8 mouse cellular contexts compared by ENCODE assay signal in genomic region chr5:139344021-139344686, GRCm38 (mm10). TPM values are rescaled to one million over a fixed set of nuclear protein-coding genes. Genes with fewer than 3 reads are reported as not detected.
DNase-seq lines count a peak whose midpoint lies in the region; ATAC-seq lines count a peak whose summit lies in the region.

No protein-coding gene starts in this region.

- intact Hi-C loops in gastrocnemius, postnatal 36 days (cut with DNase I), result no loop called here

- 4% methylated on average over 12 of the region's 12 CpGs for WGBS in intestine, embryonic 16.5 days
- WGBS in limb, embryonic 10.5 days, result 6% methylated on average over 12 of the region's 12 CpGs
- 6% methylated on average over 12 of the region's 12 CpGs for WGBS in midbrain, embryonic 11.5 days

- peaks cover 18% of the 10 kb centered on the region; the same call in 1 of the 2 replicates for H3K36me3 ChIP-seq in intestine, embryonic 16.5 days (ENCODE audit: control insufficient read depth, insufficient read depth, low read length)
- peaks cover 37% of the 10 kb centered on the region for H3K36me3 ChIP-seq in limb, embryonic 10.5 days
- peaks cover 4% of the 10 kb centered on the region for H3K36me3 ChIP-seq in midbrain, embryonic 11.5 days (ENCODE audit: control insufficient read depth, insufficient read depth, low read length)

- peak overlapping the region; percentile 95 for H3K9ac ChIP-seq in intestine, embryonic 16.5 days (ENCODE audit: low read depth, low read length)
- peak overlapping the region; percentile 83 for H3K9ac ChIP-seq in midbrain, embryonic 11.5 days (ENCODE audit: low read length)

- ATAC-seq in intestine, embryonic 16.5 days, result peak; percentile 67
- peak; percentile 76 for ATAC-seq in midbrain, embryonic 11.5 days (ENCODE audit: low FRiP score)

- peak; percentile 88 for DNase-seq in 416B (ENCODE audit: low read depth)
- peak; percentile 85 for DNase-seq in adrenal gland, adult 2 months
- peak; percentile 90 for DNase-seq in embryo, embryonic 11 days
- peak; percentile 67 to 71 for DNase-seq in gastrocnemius, postnatal 36 days
- peak; percentile 86 for DNase-seq in limb, embryonic 10.5 days (ENCODE audit: low spot score)
- DNase-seq in midbrain, embryonic 11.5 days (ENCODE audit: low spot score, missing footprints), result peak; percentile 99
- DNase-seq in spleen, adult 12 weeks (ENCODE audit: low spot score), result peak; percentile 70

- no peaks in the 10 kb centered on the region for H3K9me3 ChIP-seq in intestine, embryonic 16.5 days (ENCODE audit: control insufficient read depth, low read length)
- H3K9me3 ChIP-seq in limb, embryonic 10.5 days (replicated peaks), result no peaks in the 10 kb centered on the region
- H3K9me3 ChIP-seq in midbrain, embryonic 11.5 days (ENCODE audit: control insufficient read depth, low read length), result no peaks in the 10 kb centered on the region

- peaks cover 38% of the 10 kb centered on the region for H3K4me1 ChIP-seq in intestine, embryonic 16.5 days (ENCODE audit: control insufficient read depth, insufficient read depth, low read length)
- H3K4me1 ChIP-seq in limb, embryonic 10.5 days, result peaks cover 16% of the 10 kb centered on the region
- H3K4me1 ChIP-seq in midbrain, embryonic 11.5 days (ENCODE audit: control insufficient read depth, insufficient read depth, low read length), result peaks cover 2% of the 10 kb centered on the region

- no peaks in the 10 kb centered on the region for H3K27me3 ChIP-seq in intestine, embryonic 16.5 days (replicated peaks; ENCODE audit: control insufficient read depth, insufficient read depth, low read length)
- H3K27me3 ChIP-seq in limb, embryonic 10.5 days (ENCODE audit: low read depth, poor library complexity, severe bottlenecking), result no peaks in the 10 kb centered on the region
- no peaks in the 10 kb centered on the region for H3K27me3 ChIP-seq in midbrain, embryonic 11.5 days (ENCODE audit: control insufficient read depth, insufficient read depth, low read length)

- H3K4me2 ChIP-seq in intestine, embryonic 16.5 days (ENCODE audit: low read depth, low read length), result peak overlapping the region; percentile 93
- peak overlapping the region; percentile 88 for H3K4me2 ChIP-seq in midbrain, embryonic 11.5 days

- peak overlapping the region; percentile 94 for H3K4me3 ChIP-seq in intestine, embryonic 16.5 days (ENCODE audit: low read length)
- H3K4me3 ChIP-seq in limb, embryonic 10.5 days, result peak overlapping the region; percentile 87
- H3K4me3 ChIP-seq in midbrain, embryonic 11.5 days (ENCODE audit: low read depth, low read length), result peak overlapping the region; percentile 61

- H3K27ac ChIP-seq in intestine, embryonic 16.5 days (ENCODE audit: low read length), result peak overlapping the region; percentile 87
- H3K27ac ChIP-seq in limb, embryonic 10.5 days, result peak overlapping the region; percentile 89
- H3K27ac ChIP-seq in midbrain, embryonic 11.5 days (ENCODE audit: low read depth, low read length), result no peak overlapping the region

RNA-seq across cellular contexts. Expression of gene Cox19, which starts 7.1 kb away (rescaled TPM):
- total RNA-seq in adrenal gland, adult 2 months (2021), result 10 to 100 TPM; 81.2 to 85.7 TPM
- 97.6 and 107 TPM in 2 replicates for polyA plus RNA-seq in adrenal gland, adult 2 months (2012; rRNA removed)
- 10 to 100 TPM; 52.8 to 68.3 TPM for total RNA-seq in gastrocnemius, postnatal 36 days (2021)
- 183 and 195 TPM in 2 replicates for polyA plus RNA-seq in intestine, embryonic 16.5 days (2015; fragmentation: Nextera tagmentation; extraction: Ambion mirVana)
- polyA plus RNA-seq in limb, embryonic 10.5 days (2016; fragmentation: Nextera tagmentation; extraction: Ambion mirVana), result 110 and 118 TPM in 2 replicates
- 124 and 133 TPM in 2 replicates for polyA plus RNA-seq in midbrain, embryonic 11.5 days (2014; fragmentation: Nextera tagmentation; extraction: Ambion mirVana)

RNA-seq across cellular contexts. Expression of gene Cyp2w1, which starts 8.3 kb away (rescaled TPM):
- total RNA-seq in adrenal gland, adult 2 months (2021), result not detected
- not detected in 2 replicates for polyA plus RNA-seq in adrenal gland, adult 2 months (2012; rRNA removed)
- total RNA-seq in gastrocnemius, postnatal 36 days (2021), result not detected
- 33.9 and 44.0 TPM in 2 replicates for polyA plus RNA-seq in intestine, embryonic 16.5 days (2015; fragmentation: Nextera tagmentation; extraction: Ambion mirVana)
- not detected in 2 replicates for polyA plus RNA-seq in limb, embryonic 10.5 days (2016; fragmentation: Nextera tagmentation; extraction: Ambion mirVana)
- not detected in 2 replicates for polyA plus RNA-seq in midbrain, embryonic 11.5 days (2014; fragmentation: Nextera tagmentation; extraction: Ambion mirVana)

RNA-seq across cellular contexts. Expression of gene Adap1, which starts 18.7 kb away (rescaled TPM):
- total RNA-seq in adrenal gland, adult 2 months (2021), result 1 to 10 TPM; 4.9 to 5.0 TPM
- 8.6 and 10.5 TPM in 2 replicates for polyA plus RNA-seq in adrenal gland, adult 2 months (2012; rRNA removed)
- 1 to 10 TPM; 1.6 to 1.7 TPM for total RNA-seq in gastrocnemius, postnatal 36 days (2021)
- polyA plus RNA-seq in intestine, embryonic 16.5 days (2015; fragmentation: Nextera tagmentation; extraction: Ambion mirVana), result 5.3 and 6.3 TPM in 2 replicates
- 0.26 and 0.46 TPM in 2 replicates for polyA plus RNA-seq in limb, embryonic 10.5 days (2016; fragmentation: Nextera tagmentation; extraction: Ambion mirVana)
- 2.4 TPM in 2 replicates for polyA plus RNA-seq in midbrain, embryonic 11.5 days (2014; fragmentation: Nextera tagmentation; extraction: Ambion mirVana)

RNA-seq across cellular contexts. Expression of gene Gpr146, which starts 33.3 kb away (rescaled TPM):
- total RNA-seq in adrenal gland, adult 2 months (2021), result 10 to 100 TPM in 1 of 2 experiments, 1 to 10 TPM in 1; 9.2 to 21.2 TPM
- 31.4 and 33.8 TPM in 2 replicates for polyA plus RNA-seq in adrenal gland, adult 2 months (2012; rRNA removed)
- total RNA-seq in gastrocnemius, postnatal 36 days (2021), result 10 to 100 TPM; 25.3 to 30.4 TPM
- polyA plus RNA-seq in intestine, embryonic 16.5 days (2015; fragmentation: Nextera tagmentation; extraction: Ambion mirVana), result 2.3 and 2.5 TPM in 2 replicates
- polyA plus RNA-seq in limb, embryonic 10.5 days (2016; fragmentation: Nextera tagmentation; extraction: Ambion mirVana), result 2.2 and 2.3 TPM in 2 replicates
- polyA plus RNA-seq in midbrain, embryonic 11.5 days (2014; fragmentation: Nextera tagmentation; extraction: Ambion mirVana), result 1.5 and 2.7 TPM in 2 replicates

Comparison
In these comparisons a context has a peak if more than half of its experiments do, and no peak if none do; other contexts are left out.
1. RNA of gene Cyp2w1, which starts 8.3 kb away (polyA plus RNA-seq): 33.9 to 44.0 TPM in intestine, embryonic 16.5 days; not detected in limb, embryonic 10.5 days, not detected in adrenal gland, adult 2 months and not detected in midbrain, embryonic 11.5 days; every median in the first group is over 10 times any median in the second.
2. Peak in every context shown above with its lines, with median percentiles within 50 percentile points of each other: DNase-seq and H3K4me3 ChIP-seq.